Mouse (Mus musculus): Measurements from ENCODE around the gene P3h1.
"Not testable (repeated sequence)": the region's sequence is repeated elsewhere in the genome, so short reads cannot be mapped to it uniquely, and the experiment has no call there.

P3h1 gene

GRCm38 (mm10) chr4:119275226-119275625 lies 42.5 kb downstream of the P3h1 start:
- no peak for DNase-seq (ENCODE audit: low spot score in 2 of 2)

GRCm38 (mm10) chr4:119275726-119276125 lies 43.0 kb downstream of the P3h1 start:
- no peak for DNase-seq (ENCODE audit: low spot score in 2 of 2)

GRCm38 (mm10) chr4:119278784-119279183 lies 46.1 kb downstream of the P3h1 start:
- not testable (repeated sequence) for DNase-seq (ENCODE audit: low spot score in 2 of 2)

GRCm38 (mm10) chr4:119284861-119285260 lies 52.1 kb downstream of the P3h1 start:
- no peak for DNase-seq (ENCODE audit: low spot score in 2 of 2)

DNA sequence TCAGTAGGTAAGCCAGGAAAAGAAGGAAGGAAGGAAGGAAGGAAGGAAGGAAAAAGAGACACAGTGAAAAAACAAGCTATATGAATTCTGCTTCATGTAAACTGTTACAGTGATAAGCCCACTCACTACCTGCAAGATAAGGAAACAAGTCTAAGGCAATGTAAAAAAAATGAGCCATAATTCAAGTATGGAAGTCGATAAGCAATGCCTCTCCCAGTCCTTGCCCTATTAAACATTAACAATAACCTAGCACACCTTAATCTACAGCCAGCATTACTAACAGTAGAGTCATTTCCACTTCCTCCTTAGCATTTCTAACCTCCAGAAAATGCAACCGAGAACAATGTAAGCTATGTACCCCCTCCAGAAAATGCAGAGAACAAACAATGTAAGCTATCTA lies 52.6 kb downstream of the P3h1 start:
- no peak for DNase-seq (ENCODE audit: low spot score in 2 of 2)

DNA sequence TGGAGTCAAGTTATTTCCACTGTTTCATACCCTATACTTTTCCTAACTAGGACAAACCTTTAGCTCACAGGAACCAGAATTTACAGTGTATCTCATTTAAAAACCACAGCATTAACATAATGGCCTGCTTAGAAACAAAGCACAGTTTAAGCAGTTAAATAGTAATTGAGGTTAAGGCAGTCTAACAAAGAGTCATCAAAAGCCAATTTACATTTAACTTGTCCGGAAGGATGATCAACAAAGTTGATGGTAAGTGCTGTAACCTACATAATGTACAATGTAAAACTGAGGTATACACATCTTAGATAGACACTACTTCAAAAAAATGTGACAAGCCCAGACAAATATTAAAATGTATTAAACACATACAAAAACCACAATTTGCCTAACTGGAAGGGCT lies 59.2 kb downstream of the P3h1 start:
- no peak for DNase-seq (ENCODE audit: low spot score in 2 of 2)

DNA sequence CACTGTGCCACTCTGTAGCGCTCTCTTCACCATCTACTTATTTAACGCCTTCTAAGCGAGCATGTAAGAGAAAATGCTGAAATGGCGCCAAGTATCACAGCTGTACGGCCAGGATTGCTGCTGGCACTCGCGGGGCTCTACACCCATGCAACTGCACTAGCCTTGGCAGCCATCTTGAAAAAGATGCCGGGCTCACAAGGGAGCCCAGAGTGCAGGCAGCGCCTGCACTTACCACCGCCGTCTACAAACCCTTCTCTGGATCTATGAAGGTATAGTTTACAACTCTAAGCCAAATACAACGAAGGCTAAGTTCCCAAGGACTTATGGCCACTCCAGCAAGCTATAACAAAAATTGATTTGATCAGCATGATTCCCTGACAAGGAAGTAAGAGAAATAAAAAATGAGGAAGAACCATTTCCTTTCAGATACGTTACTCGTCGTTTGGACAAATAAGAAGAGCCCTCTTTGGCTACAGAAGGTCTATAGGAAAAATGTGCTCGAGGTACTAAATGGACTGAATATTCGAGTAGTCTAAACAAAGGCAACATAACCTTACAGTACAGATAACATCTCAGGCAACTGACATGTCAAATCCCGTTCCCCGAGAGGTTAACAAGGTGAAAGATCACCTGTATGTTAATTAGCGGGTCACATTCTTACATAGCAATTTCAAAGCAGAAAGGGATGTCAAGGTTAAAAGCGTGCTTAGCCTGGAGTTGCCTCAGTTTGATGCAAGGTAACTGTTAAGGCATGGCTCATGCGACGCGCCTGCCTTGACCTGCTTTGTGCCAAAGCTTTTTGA lies 60.3 kb downstream of the P3h1 start:
- peak in 1 of 2 experiments; percentile 31 for DNase-seq (ENCODE audit: low spot score in 2 of 2)

DNA sequence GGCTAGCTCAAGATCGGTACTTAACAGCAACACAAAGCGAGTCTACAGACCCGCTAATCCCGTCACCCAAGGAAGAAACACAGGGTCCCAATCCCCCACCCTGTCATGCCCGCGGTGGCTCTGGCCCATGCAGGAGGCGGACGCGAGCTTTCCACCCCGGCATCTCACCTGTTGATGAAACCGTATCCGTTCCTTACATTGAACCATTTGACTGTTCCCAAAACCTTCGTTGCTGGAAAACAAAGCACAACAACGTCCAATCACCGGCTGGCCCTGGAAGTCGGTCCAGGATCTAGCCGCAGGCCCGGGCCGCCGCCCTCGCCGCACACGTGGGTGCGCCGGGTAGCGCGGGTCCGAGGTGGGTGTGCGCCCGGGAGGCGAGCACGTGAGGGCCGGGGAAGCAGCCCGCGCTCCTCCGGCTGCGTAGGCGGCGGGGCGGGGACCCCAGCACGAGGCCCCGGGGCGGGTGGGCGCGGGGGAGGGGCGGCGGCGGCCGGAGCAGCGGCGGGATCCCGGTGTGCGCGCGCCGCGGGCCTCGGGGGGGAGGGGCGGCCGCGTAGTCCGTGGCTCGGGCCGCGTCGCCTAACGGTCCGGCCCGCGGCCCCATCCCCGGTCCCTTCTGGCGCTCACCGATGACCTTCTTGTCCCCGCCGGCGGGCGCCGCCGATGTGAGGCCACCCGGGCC lies 61.0 kb downstream of the P3h1 start:
- peak in 1 of 2 experiments; percentile 35 for DNase-seq (ENCODE audit: low spot score in 2 of 2)

DNA sequence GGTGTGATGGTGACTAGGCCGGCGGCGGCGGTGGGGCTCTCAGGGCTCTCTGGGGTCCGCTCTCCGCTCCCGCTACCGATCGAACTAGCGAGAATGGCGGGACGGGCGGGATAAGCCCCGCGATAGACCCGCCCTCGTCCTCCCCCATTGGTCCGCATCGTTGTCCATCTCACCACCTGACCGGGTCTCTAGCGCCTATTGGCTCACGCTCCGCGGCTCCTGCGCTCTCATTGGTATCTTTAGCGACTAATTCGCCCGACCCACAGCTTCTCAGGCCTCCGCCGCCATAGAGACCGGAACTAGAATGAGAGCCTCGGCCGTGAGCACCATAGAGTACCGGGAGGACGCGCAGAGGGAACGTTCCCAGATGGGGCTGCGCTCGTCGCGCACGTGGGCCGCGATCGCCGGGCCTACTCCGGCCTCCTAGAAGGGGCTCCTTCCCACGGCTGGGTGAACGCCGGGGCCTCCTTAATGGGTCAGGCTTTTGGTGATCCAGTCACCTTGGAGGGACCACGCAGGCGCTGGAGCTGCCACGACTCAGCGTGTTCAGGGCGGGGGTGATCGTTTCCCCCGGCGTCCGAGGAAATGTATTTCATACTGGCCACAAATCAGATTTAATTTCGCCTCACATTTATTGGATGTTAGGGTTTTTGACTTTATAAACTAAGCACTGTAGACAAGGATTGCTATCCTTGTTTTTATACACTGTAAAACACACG lies 61.9 kb downstream of the P3h1 start, which contains the start of gene Ybx1:
Ybx1 (minus strand) TSS at position 190 of the 719 bp plus-strand sequence.
- DNase-seq (ENCODE audit: low spot score in 2 of 2) = peak; percentile 100

- DNase-seq (ENCODE audit: low spot score in 2 of 2) = no peak
These were observed 62.4 kb downstream of the P3h1 start for GRCm38 (mm10) chr4:119295134-119295453.

- no peak for DNase-seq (ENCODE audit: low spot score in 2 of 2)
These were observed 64.6 kb downstream of the P3h1 start for GRCm38 (mm10) chr4:119297361-119297760.

Data from cerebellum, postnatal 4 days (tissue).